Mouse (Mus musculus): ENCODE measurements at regions not wholly inside any gene's neighbourhood (a gene's known extent, or its start where the extent isn't known, plus 50 kb on each side); places are given as distances from the start of the nearest gene placed in this dataset.

- TF ChIP-seq CTCF (IDR thresholded peaks at IDR 0.05; ENCODE audit: extremely low read depth, insufficient read depth, low read length) = no peak
- no peak for TF ChIP-seq POLR2A (IDR thresholded peaks at IDR 0.05; ENCODE audit: extremely low read depth, insufficient read depth, low read length)
These were observed 509.8 kb upstream of the Adgrl2 start for GRCm38 (mm10) chr3:149500130-149500529.

Data from cortical plate, adult 2 months (tissue).